Mouse (Mus musculus): ENCODE data around the gene Kcnmb3. TPM values are rescaled to one million over a fixed set of nuclear protein-coding genes. Genes with fewer than 3 reads are reported as not detected.

Gene Kcnmb3
- polyA plus RNA-seq, 1 experiment from 2014 or later = 0.11 TPM

DNA sequence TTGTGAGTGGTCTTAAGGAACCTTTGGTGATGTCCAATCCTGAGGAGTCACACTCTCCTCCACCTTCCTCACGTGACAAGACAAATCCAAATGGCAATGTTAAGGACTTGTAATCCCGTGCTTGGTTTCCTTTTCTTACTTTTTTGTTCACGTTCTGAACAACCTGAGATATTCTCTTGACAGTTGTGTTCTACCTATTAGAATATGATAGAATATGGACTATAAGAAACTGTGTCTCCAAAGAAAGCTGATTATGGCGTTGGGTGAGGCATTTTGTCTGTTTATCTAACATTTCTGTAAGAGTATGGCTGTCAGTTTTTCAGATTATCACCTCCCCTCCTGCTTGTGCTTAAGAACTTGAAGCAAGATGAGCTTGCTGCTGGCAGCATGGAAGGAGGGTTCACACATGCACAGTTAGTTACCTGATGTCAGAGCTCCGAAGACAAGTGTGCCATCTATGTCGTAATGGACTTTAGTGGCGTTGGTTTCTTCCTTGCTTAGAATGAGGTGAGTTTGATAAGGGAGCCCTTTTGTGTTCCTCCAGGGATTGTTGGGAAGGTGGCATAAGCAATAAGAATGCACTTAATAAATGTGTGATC is 20.8 kb upstream of the Kcnmb3 start:
- Histone ChIP-seq H3K4me3 (ENCODE audit: low read length) (no peak overlapping the region), H3K36me3 (ENCODE audit: control insufficient read depth, insufficient read depth) (peaks cover 12% of the 10 kb centered on the region), H3K27ac (ENCODE audit: low read length) (no peak overlapping the region), H3K4me2 (ENCODE audit: low read depth, low read length) (no peak overlapping the region), H3K27me3 (ENCODE audit: control insufficient read depth, insufficient read depth, low read length) (no peaks in the 10 kb centered on the region), H3K9ac (ENCODE audit: low read length) (no peak overlapping the region), H3K4me1 (ENCODE audit: control insufficient read depth, insufficient read depth, low read length) (peaks cover 19% of the 10 kb centered on the region), H3K9me3 (replicated peaks; ENCODE audit: control insufficient read depth, low read length) (no peaks in the 10 kb centered on the region)
- 81% methylated on average over 7 of the region's 7 CpGs for WGBS
- ATAC-seq (replicated peaks; ENCODE audit: extremely low read depth, insufficient read depth, low FRiP score) = no peak

DNA sequence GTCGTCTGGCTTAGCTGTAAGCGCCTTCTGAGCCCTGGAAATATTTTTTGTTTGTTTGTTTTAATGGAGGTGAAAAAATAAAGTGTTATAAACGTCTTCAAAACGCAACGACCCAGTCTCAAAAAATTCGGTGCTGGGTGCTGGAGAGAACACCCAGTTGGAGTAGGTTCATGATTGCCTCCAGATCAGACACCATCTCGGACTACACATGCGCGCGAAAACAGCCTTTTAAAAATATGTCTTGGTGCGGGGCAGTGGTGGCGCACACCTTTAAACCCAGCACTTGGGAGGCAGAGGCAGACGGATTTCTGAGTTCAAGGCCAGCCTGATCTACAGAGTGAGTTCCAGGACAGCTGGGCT is 19.1 kb upstream of the Kcnmb3 start:
- Histone ChIP-seq H3K4me3 (ENCODE audit: low read length) (peak overlapping the region; percentile 91), H3K4me2 (ENCODE audit: low read depth, low read length) (peak overlapping the region; percentile 72), H3K27me3 (ENCODE audit: control insufficient read depth, insufficient read depth, low read length) (no peaks in the 10 kb centered on the region), H3K9ac (ENCODE audit: low read length) (peak overlapping the region; percentile 98), H3K4me1 (ENCODE audit: control insufficient read depth, insufficient read depth, low read length) (peaks cover 19% of the 10 kb centered on the region), H3K36me3 (ENCODE audit: control insufficient read depth, insufficient read depth) (peaks cover 6% of the 10 kb centered on the region; the same call in 1 of the 2 replicates), H3K27ac (ENCODE audit: low read length) (peak overlapping the region; percentile 95), H3K9me3 (replicated peaks; ENCODE audit: control insufficient read depth, low read length) (no peaks in the 10 kb centered on the region)
- 4% methylated on average over 13 of the region's 13 CpGs for WGBS
- 0 out of 2 replicates have a peak, but pooled peaks have one; percentile 2 for ATAC-seq (replicated peaks; ENCODE audit: extremely low read depth, insufficient read depth, low FRiP score)

DNA sequence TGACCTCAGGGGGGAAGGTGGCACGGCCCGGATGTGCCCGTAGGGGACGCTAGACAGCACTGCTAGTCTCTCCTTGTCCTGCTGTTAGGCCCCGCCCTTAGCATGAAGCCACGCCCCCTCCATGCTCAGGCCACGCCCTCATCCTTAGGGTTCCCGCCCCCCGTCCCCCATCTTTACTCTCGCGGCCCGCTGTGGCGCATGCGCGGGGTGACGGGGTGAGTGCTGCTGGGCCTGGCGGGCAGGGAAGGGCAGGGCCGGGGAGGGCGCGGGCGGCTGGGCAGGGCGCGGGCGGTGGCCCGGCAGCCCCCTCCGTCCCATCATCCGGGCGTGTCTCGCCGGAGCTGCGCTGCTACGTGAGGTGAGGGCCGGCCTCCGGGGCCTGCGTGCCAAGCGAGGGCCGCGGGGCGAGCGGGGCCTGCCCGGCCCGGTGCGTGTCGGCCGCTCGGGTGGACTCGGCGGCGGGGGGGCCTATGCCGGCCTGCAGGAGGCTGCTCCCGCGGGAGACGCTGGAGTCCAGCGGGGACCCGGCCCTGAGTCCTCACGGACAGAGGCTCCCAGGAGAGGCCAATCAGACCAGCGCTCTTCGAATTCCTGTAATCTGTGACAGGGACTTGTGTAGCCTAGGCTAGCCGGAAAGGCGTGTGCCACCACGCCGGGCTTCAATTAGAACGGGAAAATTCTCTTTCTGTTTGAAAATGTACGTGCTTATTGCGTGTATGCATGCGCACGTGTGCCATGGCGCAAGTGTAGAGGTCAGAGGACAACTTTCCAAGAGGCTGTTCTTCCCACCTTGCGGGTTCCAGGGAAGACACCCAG is 18.6 kb upstream of the Kcnmb3 start:
- 0 out of 2 replicates have a peak, but pooled peaks cover 3% of the 10 kb centered on the region for H3K36me3 ChIP-seq (ENCODE audit: control insufficient read depth, insufficient read depth)
- peaks cover 19% of the 10 kb centered on the region for H3K4me1 ChIP-seq (ENCODE audit: control insufficient read depth, insufficient read depth, low read length)
- peak overlapping the region; percentile 95 for H3K27ac ChIP-seq (ENCODE audit: low read length)
- under 1% methylated on average over 69 of the region's 69 CpGs for WGBS
- H3K27me3 ChIP-seq (ENCODE audit: control insufficient read depth, insufficient read depth, low read length) = no peaks in the 10 kb centered on the region
- ATAC-seq (replicated peaks; ENCODE audit: extremely low read depth, insufficient read depth, low FRiP score) = peak; percentile 94
- H3K9ac ChIP-seq (ENCODE audit: low read length) = peak overlapping the region; percentile 98
- H3K4me2 ChIP-seq (ENCODE audit: low read depth, low read length) = peak overlapping the region; percentile 72
- no peaks in the 10 kb centered on the region for H3K9me3 ChIP-seq (replicated peaks; ENCODE audit: control insufficient read depth, low read length)
- H3K4me3 ChIP-seq (ENCODE audit: low read length) = peak overlapping the region; percentile 91

DNA sequence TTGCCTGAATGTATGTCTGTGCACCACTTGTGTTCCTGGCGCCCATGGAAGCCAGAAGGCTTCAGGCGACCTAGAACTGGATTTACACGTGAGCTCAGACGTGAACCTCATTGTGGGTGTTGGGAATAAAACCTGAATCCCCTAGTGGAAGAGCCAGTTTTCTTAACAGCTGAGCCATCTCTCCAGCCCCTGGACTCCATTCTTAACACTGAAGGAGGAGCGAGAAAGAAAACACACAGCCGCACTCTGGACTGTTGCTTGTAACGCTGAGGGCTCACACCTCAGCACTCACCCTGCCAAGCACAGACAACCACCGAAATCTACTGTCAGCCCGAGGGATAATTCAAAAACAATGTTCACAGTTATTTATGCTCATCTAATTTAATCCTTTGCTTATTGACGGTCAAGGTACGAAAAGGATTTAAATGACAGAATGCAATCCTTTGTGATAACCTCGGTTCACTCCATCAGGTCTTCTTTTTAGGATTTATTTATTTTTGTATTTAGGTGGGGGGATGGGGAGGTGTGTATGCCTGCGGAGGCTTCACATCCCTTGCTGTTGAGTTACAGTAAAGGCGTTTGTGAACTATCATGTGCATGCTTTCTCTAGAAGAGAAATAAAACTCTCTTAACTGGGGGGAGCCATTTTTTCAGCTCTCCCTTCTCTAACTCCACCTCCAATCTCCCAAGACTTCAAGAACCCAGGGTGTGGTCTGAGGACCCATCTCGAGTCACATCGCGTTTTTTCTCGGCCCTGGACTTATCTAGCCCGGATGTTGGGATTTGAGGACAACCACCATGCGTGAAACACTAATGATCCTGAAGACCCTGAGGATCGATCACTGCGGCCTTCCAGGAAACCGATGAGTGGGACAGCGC is 17.7 kb upstream of the Kcnmb3 start, which contains the start of gene Zfp639:
Zfp639 (plus strand) TSS at position 764 of the 879 bp plus-strand sequence.
- H3K36me3 ChIP-seq (ENCODE audit: control insufficient read depth, insufficient read depth) = no peaks in the 10 kb centered on the region
- no peaks in the 10 kb centered on the region for H3K27me3 ChIP-seq (ENCODE audit: control insufficient read depth, insufficient read depth, low read length)
- peak within 1 kb of the TSS; percentile 98 for H3K9ac ChIP-seq (ENCODE audit: low read length)
- H3K27ac ChIP-seq (ENCODE audit: low read length) = peak within 1 kb of the TSS; percentile 95
- peaks cover 19% of the 10 kb centered on the region for H3K4me1 ChIP-seq (ENCODE audit: control insufficient read depth, insufficient read depth, low read length)
- H3K9me3 ChIP-seq (replicated peaks; ENCODE audit: control insufficient read depth, low read length) = no peaks in the 10 kb centered on the region
- peak within 1 kb of the TSS; percentile 91 for H3K4me3 ChIP-seq (ENCODE audit: low read length)
- ATAC-seq (replicated peaks; ENCODE audit: extremely low read depth, insufficient read depth, low FRiP score) = peak; percentile 11
- peak within 1 kb of the TSS; percentile 72 for H3K4me2 ChIP-seq (ENCODE audit: low read depth, low read length)
- WGBS = 7% methylated on average over 24 of the region's 24 CpGs

DNA sequence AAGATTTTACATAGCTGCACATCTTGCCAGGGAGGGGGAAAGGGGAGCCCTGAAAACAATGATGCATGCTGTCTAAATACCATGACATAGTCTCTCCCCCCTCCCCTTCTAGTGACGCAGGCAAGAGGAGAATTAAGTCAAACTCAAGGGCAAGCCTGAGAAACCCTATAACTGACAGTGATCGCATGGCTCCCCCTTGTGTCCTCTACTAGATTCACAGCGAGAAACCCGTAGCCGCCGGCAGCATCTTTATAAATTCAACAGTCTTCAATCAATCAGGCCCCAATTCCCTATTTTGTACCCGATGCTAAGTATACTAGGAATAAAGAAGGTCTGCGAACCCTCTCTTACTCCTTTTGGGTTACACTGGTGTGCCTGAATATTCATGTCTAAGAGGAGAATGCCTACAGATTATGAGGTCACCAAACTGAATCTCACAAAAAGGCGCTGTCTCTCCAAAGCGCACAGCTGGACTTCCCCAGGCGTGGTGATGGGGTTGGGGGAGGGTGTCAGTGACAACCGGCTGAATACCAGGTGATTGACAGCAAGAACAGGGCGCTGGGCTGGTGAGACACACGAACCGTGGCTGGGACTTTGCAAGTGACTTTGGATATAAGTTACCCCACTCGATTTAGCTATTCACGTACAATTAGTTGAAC is 16.8 kb upstream of the Kcnmb3 start:
- no peak overlapping the region for H3K27ac ChIP-seq (ENCODE audit: low read length)
- no peaks in the 10 kb centered on the region for H3K27me3 ChIP-seq (ENCODE audit: control insufficient read depth, insufficient read depth, low read length)
- H3K9ac ChIP-seq (ENCODE audit: low read length) = peak overlapping the region; percentile 39
- H3K4me1 ChIP-seq (ENCODE audit: control insufficient read depth, insufficient read depth, low read length) = peaks cover 19% of the 10 kb centered on the region
- 2% methylated on average over 17 of the region's 17 CpGs for WGBS
- H3K4me2 ChIP-seq (ENCODE audit: low read depth, low read length) = peak overlapping the region; percentile 72
- no peak for ATAC-seq (replicated peaks; ENCODE audit: extremely low read depth, insufficient read depth, low FRiP score)
- H3K4me3 ChIP-seq (ENCODE audit: low read length) = peak overlapping the region; percentile 27
- no peaks in the 10 kb centered on the region for H3K9me3 ChIP-seq (replicated peaks; ENCODE audit: control insufficient read depth, low read length)
- no peaks in the 10 kb centered on the region for H3K36me3 ChIP-seq (ENCODE audit: control insufficient read depth, insufficient read depth)

DNA sequence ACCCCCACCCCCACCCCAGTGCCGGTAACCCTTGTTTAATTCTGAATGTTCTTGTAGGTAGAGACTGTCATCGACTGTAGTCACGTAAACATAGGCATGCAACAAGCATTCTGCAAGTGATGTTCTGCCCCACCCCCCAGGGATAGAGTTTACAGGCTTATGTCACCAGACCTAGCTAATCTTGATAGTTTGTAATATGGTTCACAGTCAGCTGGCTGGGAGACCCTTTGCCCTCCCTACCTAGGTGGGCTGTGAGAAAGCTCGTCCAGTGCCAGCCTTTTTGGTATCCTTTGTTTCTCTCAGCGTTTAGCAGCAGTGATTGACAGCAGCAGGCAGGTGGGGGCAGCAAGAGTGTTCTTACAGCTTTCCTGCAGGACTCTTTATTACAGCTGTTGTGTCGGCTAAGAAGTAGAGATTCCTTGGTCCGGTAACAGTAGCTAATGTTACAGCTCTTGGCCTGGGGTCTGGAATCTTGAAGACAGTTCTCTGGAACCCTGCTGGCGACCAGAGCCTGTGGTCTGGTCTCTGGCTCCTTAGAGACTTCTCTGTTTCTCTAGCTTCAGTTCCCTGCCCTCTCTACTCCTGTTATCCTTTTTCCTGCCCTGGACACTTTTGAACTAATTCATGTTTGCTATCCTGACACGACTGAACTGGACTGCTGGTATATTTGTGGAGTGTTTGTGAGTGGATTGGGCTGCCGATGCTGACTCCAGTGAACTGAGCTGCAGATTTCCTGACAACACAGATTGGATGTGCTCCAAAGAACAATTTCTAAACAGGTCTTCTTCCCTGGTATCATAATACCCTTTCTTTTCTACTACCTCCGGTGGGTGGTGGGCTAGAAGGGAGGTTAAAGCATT is 14.6 kb upstream of the Kcnmb3 start:
- H3K4me2 ChIP-seq (ENCODE audit: low read depth, low read length) = no peak overlapping the region
- no peaks in the 10 kb centered on the region for H3K27me3 ChIP-seq (ENCODE audit: control insufficient read depth, insufficient read depth, low read length)
- H3K9me3 ChIP-seq (replicated peaks; ENCODE audit: control insufficient read depth, low read length) = no peaks in the 10 kb centered on the region
- no peak overlapping the region for H3K4me3 ChIP-seq (ENCODE audit: low read length)
- H3K9ac ChIP-seq (ENCODE audit: low read length) = no peak overlapping the region
- ATAC-seq (replicated peaks; ENCODE audit: extremely low read depth, insufficient read depth, low FRiP score) = no peak
- H3K4me1 ChIP-seq (ENCODE audit: control insufficient read depth, insufficient read depth, low read length) = peaks cover 11% of the 10 kb centered on the region
- 64% methylated on average over 11 of the region's 11 CpGs for WGBS
- no peaks in the 10 kb centered on the region for H3K36me3 ChIP-seq (ENCODE audit: control insufficient read depth, insufficient read depth)
- H3K27ac ChIP-seq (ENCODE audit: low read length) = no peak overlapping the region

DNA sequence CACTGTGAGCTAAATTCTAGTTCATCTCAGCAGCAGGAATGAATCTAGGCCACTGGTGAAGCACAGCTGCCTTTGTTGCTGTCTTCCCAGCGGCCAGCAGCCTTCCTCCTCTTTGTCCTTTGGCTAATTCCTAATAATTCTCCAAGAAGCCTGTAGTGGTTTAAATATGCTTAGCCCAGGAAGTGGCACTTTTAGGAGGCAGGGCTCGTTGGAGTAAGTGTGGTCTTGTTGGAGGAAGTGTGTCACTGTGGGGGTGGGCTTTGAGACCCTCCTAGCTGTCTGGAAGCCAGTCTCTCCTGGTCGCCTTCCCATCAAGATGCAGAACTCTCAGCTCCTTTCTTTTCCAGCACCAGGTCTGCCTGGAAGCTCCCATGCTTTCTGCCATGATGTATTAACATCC is 13.8 kb upstream of the Kcnmb3 start:
- Histone ChIP-seq H3K9ac (ENCODE audit: low read length) (no peak overlapping the region), H3K9me3 (replicated peaks; ENCODE audit: control insufficient read depth, low read length) (no peaks in the 10 kb centered on the region), H3K4me1 (ENCODE audit: control insufficient read depth, insufficient read depth, low read length) (peaks cover 8% of the 10 kb centered on the region; the same call in 1 of the 2 replicates), H3K27me3 (ENCODE audit: control insufficient read depth, insufficient read depth, low read length) (no peaks in the 10 kb centered on the region), H3K36me3 (ENCODE audit: control insufficient read depth, insufficient read depth) (no peaks in the 10 kb centered on the region), H3K27ac (ENCODE audit: low read length) (no peak overlapping the region), H3K4me3 (ENCODE audit: low read length) (no peak overlapping the region), H3K4me2 (ENCODE audit: low read depth, low read length) (no peak overlapping the region)
- no peak for ATAC-seq (replicated peaks; ENCODE audit: extremely low read depth, insufficient read depth, low FRiP score)
- WGBS = 69% methylated on average over 3 of the region's 3 CpGs

DNA sequence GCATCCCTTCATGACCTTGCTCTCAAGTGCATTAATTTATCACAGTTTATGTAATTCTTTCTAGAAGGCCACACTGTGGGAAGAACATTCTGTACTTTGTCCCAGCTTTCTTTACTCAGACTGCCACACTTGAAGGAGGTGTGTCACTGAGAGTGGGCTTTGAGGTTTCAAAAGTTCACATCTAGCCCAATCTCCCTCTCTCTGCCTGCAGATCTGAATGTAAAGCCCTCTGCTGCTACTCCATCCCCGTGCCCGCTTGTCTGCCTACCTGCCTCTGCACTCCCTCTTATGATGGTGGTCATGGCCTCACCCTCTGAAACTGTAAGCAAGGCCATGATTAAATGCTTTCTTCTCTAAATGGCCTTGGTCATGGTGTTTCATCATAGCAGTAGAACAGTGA is 8.3 kb upstream of the Kcnmb3 start:
- Histone ChIP-seq H3K27me3 (ENCODE audit: control insufficient read depth, insufficient read depth, low read length) (no peaks in the 10 kb centered on the region), H3K9me3 (replicated peaks; ENCODE audit: control insufficient read depth, low read length) (no peaks in the 10 kb centered on the region), H3K36me3 (ENCODE audit: control insufficient read depth, insufficient read depth) (no peaks in the 10 kb centered on the region), H3K4me3 (ENCODE audit: low read length) (no peak overlapping the region), H3K9ac (ENCODE audit: low read length) (no peak overlapping the region), H3K4me2 (ENCODE audit: low read depth, low read length) (no peak overlapping the region), H3K4me1 (ENCODE audit: control insufficient read depth, insufficient read depth, low read length) (no peaks in the 10 kb centered on the region), H3K27ac (ENCODE audit: low read length) (no peak overlapping the region)
- whole genome bisulfite sequencing = 90% methylated on average over 2 of the region's 2 CpGs
- ATAC-seq (replicated peaks; ENCODE audit: extremely low read depth, insufficient read depth, low FRiP score) = no peak
